Mouse (Mus musculus): ENCODE results near the gene Cyp1a2. TPM values are rescaled to one million over a fixed set of nuclear protein-coding genes. Genes with fewer than 3 reads are reported as not detected.

Cyp1a2 gene
- polyA plus RNA-seq, 1 experiment from 2014 or later: not detected

- Histone ChIP-seq H3K9ac (ENCODE audit: low read depth, low read length) (no peak overlapping the region), H3K36me3 (ENCODE audit: control insufficient read depth, insufficient read depth, low read length) (no peaks in the 10 kb centered on the region; the same call in 1 of the 2 replicates), H3K4me1 (replicated peaks; ENCODE audit: control insufficient read depth, insufficient read depth, low read length) (peaks cover 28% of the 10 kb centered on the region), H3K9me3 (ENCODE audit: control insufficient read depth, low read length) (no peaks in the 10 kb centered on the region), H3K27ac (ENCODE audit: low read depth, low read length) (no peak overlapping the region), H3K27me3 (ENCODE audit: control insufficient read depth, insufficient read depth, low read length) (no peaks in the 10 kb centered on the region), H3K4me2 (replicated peaks; ENCODE audit: low read depth, low read length) (no peak overlapping the region), H3K4me3 (ENCODE audit: low read depth, low read length) (no peak overlapping the region)
- DNase-seq (ENCODE audit: low spot score): no peak
- 84% methylated on average over 1 of the region's 1 CpGs for WGBS
- no peak for ATAC-seq (ENCODE audit: low FRiP score)
Observed at GRCm38 (mm10) chr9:57641022-57641421, 42.5 kb downstream of the Cyp1a2 start.

DNA sequence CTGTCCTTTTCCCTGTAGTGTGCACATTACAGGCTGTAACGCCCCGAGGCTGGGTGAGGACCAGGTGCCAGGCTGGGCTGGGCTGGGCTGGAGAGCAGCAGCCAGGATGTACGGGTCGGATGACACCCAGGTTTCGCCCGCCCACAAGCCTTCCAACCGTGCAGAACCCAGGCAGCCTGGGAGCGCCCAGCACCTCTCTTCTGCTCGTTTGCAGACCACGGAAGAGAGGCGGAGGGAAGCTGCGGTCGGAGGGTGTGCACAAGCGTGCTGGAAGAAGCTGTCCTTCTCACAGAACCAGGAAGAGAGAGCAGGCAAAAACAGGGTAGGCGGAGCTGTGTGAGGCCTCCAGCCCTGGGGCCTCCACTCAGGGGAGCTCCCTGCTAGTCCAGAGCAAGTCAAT is 43.1 kb downstream of the Cyp1a2 start:
- WGBS: 45% methylated on average over 15 of the region's 15 CpGs
- no peaks in the 10 kb centered on the region for H3K27me3 ChIP-seq (ENCODE audit: control insufficient read depth, insufficient read depth, low read length)
- ATAC-seq (ENCODE audit: low FRiP score): no peak
- no peaks in the 10 kb centered on the region for H3K9me3 ChIP-seq (ENCODE audit: control insufficient read depth, low read length)
- DNase-seq (ENCODE audit: low spot score): no peak
- peak overlapping the region; percentile 27; the same call in 1 of the 2 replicates for H3K27ac ChIP-seq (ENCODE audit: low read depth, low read length)
- H3K4me1 ChIP-seq (replicated peaks; ENCODE audit: control insufficient read depth, insufficient read depth, low read length): peaks cover 28% of the 10 kb centered on the region
- no peak overlapping the region for H3K4me3 ChIP-seq (ENCODE audit: low read depth, low read length)
- H3K36me3 ChIP-seq (ENCODE audit: control insufficient read depth, insufficient read depth, low read length): no peaks in the 10 kb centered on the region; the same call in 1 of the 2 replicates
- H3K9ac ChIP-seq (ENCODE audit: low read depth, low read length): no peak overlapping the region
- H3K4me2 ChIP-seq (replicated peaks; ENCODE audit: low read depth, low read length): peak overlapping the region; percentile 11; the same call in 1 of the 2 replicates

GRCm38 (mm10) chr9:57639661-57640328 is 43.7 kb downstream of the Cyp1a2 start:
- Histone ChIP-seq H3K36me3 (ENCODE audit: control insufficient read depth, insufficient read depth, low read length) (no peaks in the 10 kb centered on the region; the same call in 1 of the 2 replicates), H3K4me1 (replicated peaks; ENCODE audit: control insufficient read depth, insufficient read depth, low read length) (peaks cover 28% of the 10 kb centered on the region), H3K27me3 (ENCODE audit: control insufficient read depth, insufficient read depth, low read length) (no peaks in the 10 kb centered on the region), H3K4me2 (replicated peaks; ENCODE audit: low read depth, low read length) (no peak overlapping the region; the same call in 1 of the 2 replicates), H3K9ac (ENCODE audit: low read depth, low read length) (0 out of 2 replicates have a peak overlapping the region, but pooled peaks have one; percentile 7), H3K27ac (ENCODE audit: low read depth, low read length) (peak overlapping the region; percentile 27; the same call in 1 of the 2 replicates), H3K9me3 (ENCODE audit: control insufficient read depth, low read length) (no peaks in the 10 kb centered on the region), H3K4me3 (ENCODE audit: low read depth, low read length) (no peak overlapping the region)
- DNase-seq (ENCODE audit: low spot score) (no peak), ATAC-seq (ENCODE audit: low FRiP score) (no peak)
- 77% methylated on average over 5 of the region's 5 CpGs for WGBS

DNA sequence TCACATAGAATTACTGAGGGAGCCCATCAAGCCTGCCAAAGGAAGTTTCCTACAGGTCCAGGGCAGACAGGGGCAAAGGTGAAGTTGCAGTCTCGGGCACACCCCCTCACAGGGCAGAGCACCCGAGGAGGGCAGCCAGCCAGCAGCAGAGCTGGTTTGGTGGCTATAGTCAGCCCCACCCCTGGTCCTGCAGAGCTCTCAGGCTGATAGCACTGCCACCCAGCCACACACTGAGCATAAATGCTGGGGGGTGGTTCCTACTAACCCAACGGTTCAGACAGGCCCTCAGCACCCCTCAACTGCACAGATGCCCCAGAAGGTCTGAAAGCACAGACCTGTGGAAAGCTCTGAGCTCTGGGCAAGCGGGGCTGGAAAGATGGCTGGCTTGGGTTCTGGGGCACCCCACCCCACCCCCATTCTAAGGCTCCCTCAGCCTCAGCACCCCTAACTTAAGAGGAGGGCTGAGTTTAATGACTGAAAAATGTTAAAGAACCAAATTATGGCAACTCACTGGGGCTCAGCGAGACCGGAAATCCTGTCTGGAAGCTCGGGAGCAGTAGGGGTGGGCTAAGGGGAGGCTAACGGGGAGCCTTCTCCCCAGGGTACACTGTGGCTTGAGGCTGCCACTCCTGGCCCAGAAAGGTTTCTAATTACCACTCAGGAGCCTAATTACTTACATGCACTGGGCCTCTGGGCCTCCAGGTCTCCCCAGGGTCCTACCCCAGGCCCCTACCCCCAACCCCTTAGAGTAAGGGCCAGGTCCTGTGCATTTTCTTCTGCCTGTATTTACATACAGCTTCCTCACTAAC is 44.6 kb downstream of the Cyp1a2 start:
- H3K9me3 ChIP-seq (ENCODE audit: control insufficient read depth, low read length): no peaks in the 10 kb centered on the region
- H3K36me3 ChIP-seq (ENCODE audit: control insufficient read depth, insufficient read depth, low read length): no peaks in the 10 kb centered on the region; the same call in 1 of the 2 replicates
- H3K27me3 ChIP-seq (ENCODE audit: control insufficient read depth, insufficient read depth, low read length): no peaks in the 10 kb centered on the region
- H3K4me1 ChIP-seq (replicated peaks; ENCODE audit: control insufficient read depth, insufficient read depth, low read length): peaks cover 26% of the 10 kb centered on the region
- no peak overlapping the region for H3K4me3 ChIP-seq (ENCODE audit: low read depth, low read length)
- DNase-seq (ENCODE audit: low spot score) (no peak), ATAC-seq (ENCODE audit: low FRiP score) (no peak)
- H3K4me2 ChIP-seq (replicated peaks; ENCODE audit: low read depth, low read length): no peak overlapping the region
- no peak overlapping the region for H3K9ac ChIP-seq (ENCODE audit: low read depth, low read length)
- H3K27ac ChIP-seq (ENCODE audit: low read depth, low read length): peak overlapping the region; percentile 30
- 45% methylated on average over 8 of the region's 8 CpGs for WGBS

DNA sequence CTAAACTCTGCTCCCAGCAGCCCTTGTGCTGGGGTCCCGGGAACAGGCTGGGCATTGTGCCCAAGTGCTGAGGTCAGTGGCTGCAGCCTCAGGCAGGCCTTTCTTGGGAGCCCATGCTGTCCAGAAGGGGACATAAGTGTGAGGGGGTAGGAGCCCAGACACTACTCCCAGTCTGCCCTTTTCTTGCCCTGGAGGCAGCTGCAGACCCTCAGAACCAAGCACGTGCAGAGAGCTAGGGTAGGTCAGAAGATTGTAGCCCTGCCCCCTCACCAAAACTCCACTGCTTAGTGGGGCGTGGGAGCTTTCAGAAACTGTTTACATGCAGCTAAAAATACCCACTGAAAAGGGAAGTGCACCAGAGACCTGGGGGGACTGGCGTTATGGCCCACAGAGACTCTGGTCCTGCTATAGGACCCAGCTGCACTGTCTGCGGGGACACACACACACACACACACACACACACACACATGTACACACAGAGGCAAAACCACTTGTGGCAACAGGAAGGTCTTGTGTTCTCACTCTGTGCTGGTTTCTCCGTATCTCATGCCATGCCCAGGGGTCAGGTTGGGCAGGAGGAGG is 45.7 kb downstream of the Cyp1a2 start:
- Histone ChIP-seq H3K36me3 (ENCODE audit: control insufficient read depth, insufficient read depth, low read length) (no peaks in the 10 kb centered on the region; the same call in 1 of the 2 replicates), H3K9me3 (ENCODE audit: control insufficient read depth, low read length) (no peaks in the 10 kb centered on the region), H3K27me3 (ENCODE audit: control insufficient read depth, insufficient read depth, low read length) (no peaks in the 10 kb centered on the region), H3K27ac (ENCODE audit: low read depth, low read length) (0 out of 2 replicates have a peak overlapping the region, but pooled peaks have one; percentile 36), H3K9ac (ENCODE audit: low read depth, low read length) (no peak overlapping the region), H3K4me3 (ENCODE audit: low read depth, low read length) (no peak overlapping the region), H3K4me2 (replicated peaks; ENCODE audit: low read depth, low read length) (no peak overlapping the region), H3K4me1 (replicated peaks; ENCODE audit: control insufficient read depth, insufficient read depth, low read length) (peaks cover 18% of the 10 kb centered on the region)
- ATAC-seq (ENCODE audit: low FRiP score): no peak
- 61% methylated on average over 6 of the region's 6 CpGs for WGBS
- DNase-seq (ENCODE audit: low spot score): no peak

GRCm38 (mm10) chr9:57637272-57637671 is 46.2 kb downstream of the Cyp1a2 start:
- ATAC-seq (ENCODE audit: low FRiP score): no peak
- no peak for DNase-seq (ENCODE audit: low spot score)
- no peaks in the 10 kb centered on the region; the same call in 1 of the 2 replicates for H3K36me3 ChIP-seq (ENCODE audit: control insufficient read depth, insufficient read depth, low read length)
- 0 out of 2 replicates have a peak overlapping the region, but pooled peaks have one; percentile 36 for H3K27ac ChIP-seq (ENCODE audit: low read depth, low read length)
- H3K9me3 ChIP-seq (ENCODE audit: control insufficient read depth, low read length): no peaks in the 10 kb centered on the region
- no peak overlapping the region for H3K4me3 ChIP-seq (ENCODE audit: low read depth, low read length)
- no peaks in the 10 kb centered on the region for H3K27me3 ChIP-seq (ENCODE audit: control insufficient read depth, insufficient read depth, low read length)
- H3K4me2 ChIP-seq (replicated peaks; ENCODE audit: low read depth, low read length): no peak overlapping the region
- 78% methylated on average over 3 of the region's 3 CpGs for WGBS
- H3K4me1 ChIP-seq (replicated peaks; ENCODE audit: control insufficient read depth, insufficient read depth, low read length): peaks cover 18% of the 10 kb centered on the region
- H3K9ac ChIP-seq (ENCODE audit: low read depth, low read length): no peak overlapping the region

GRCm38 (mm10) chr9:57633481-57634024 is 50.0 kb downstream of the Cyp1a2 start:
- no peak overlapping the region for H3K9ac ChIP-seq (ENCODE audit: low read depth, low read length)

GRCm38 (mm10) chr9:57629118-57629874 is 54.2 kb downstream of the Cyp1a2 start:
- H3K4me2 ChIP-seq (replicated peaks; ENCODE audit: low read depth, low read length): no peak overlapping the region
- H3K9ac ChIP-seq (ENCODE audit: low read depth, low read length): no peak overlapping the region
- H3K9me3 ChIP-seq (ENCODE audit: control insufficient read depth, low read length): no peaks in the 10 kb centered on the region
- no peak overlapping the region for H3K27ac ChIP-seq (ENCODE audit: low read depth, low read length)
- peaks cover 13% of the 10 kb centered on the region; the same call in 1 of the 2 replicates for H3K36me3 ChIP-seq (ENCODE audit: control insufficient read depth, insufficient read depth, low read length)
- peak; percentile 66 for ATAC-seq (ENCODE audit: low FRiP score)
- 72% methylated on average over 11 of the region's 14 CpGs for WGBS
- no peak overlapping the region for H3K4me3 ChIP-seq (ENCODE audit: low read depth, low read length)
- H3K27me3 ChIP-seq (ENCODE audit: control insufficient read depth, insufficient read depth, low read length): no peaks in the 10 kb centered on the region
- peak; percentile 83 for DNase-seq (ENCODE audit: low spot score)
- no peaks in the 10 kb centered on the region for H3K4me1 ChIP-seq (replicated peaks; ENCODE audit: control insufficient read depth, insufficient read depth, low read length)

More at GRCm38 (mm10) chr9:57633481-57634024, 50.0 kb downstream of the Cyp1a2 start:
- H3K4me2 ChIP-seq (replicated peaks; ENCODE audit: low read depth, low read length): no peak overlapping the region
- H3K27me3 ChIP-seq (ENCODE audit: control insufficient read depth, insufficient read depth, low read length): no peaks in the 10 kb centered on the region
- ATAC-seq (ENCODE audit: low FRiP score) (no peak), DNase-seq (ENCODE audit: low spot score) (no peak)
- H3K36me3 ChIP-seq (ENCODE audit: control insufficient read depth, insufficient read depth, low read length): peaks cover 5% of the 10 kb centered on the region; the same call in 1 of the 2 replicates
- 46% methylated on average over 4 of the region's 4 CpGs for WGBS
- no peak overlapping the region for H3K4me3 ChIP-seq (ENCODE audit: low read depth, low read length)
- no peaks in the 10 kb centered on the region; the same call in 1 of the 2 replicates for H3K4me1 ChIP-seq (replicated peaks; ENCODE audit: control insufficient read depth, insufficient read depth, low read length)
- no peak overlapping the region for H3K27ac ChIP-seq (ENCODE audit: low read depth, low read length)
- H3K9me3 ChIP-seq (ENCODE audit: control insufficient read depth, low read length): no peaks in the 10 kb centered on the region
